Mouse (Mus musculus) ES-E14 (cell line): ENCODE results near the gene Pgap2. TPM values are rescaled to one million over a fixed set of nuclear protein-coding genes. Genes with fewer than 3 reads are reported as not detected.
A peak's percentile ranks its signal among the peaks of the same experiment; 100 is the strongest.

Experiments
- DNase-seq: peaks from one replicate; pipeline ENCODE4 v3.0.0-alpha.2; 2013; ENCODE audit warnings: low read depth, low spot score
- H3K27ac ChIP-seq: 2 replicates; pipeline ENCODE4 v1.5.1; 2012; ENCODE audit warnings: low read depth, mild to moderate bottlenecking, low read length, moderate library complexity, mixed read lengths; ENCODE audit not compliant: poor library complexity, insufficient read depth, severe bottlenecking
- H3K36me3 ChIP-seq: 2 replicates; pipeline ENCODE4 v1.6.1; 2012; ENCODE audit warnings: mild to moderate bottlenecking, low read length, moderate library complexity, mixed read lengths; ENCODE audit not compliant: control insufficient read depth, poor library complexity, insufficient read depth, severe bottlenecking
- H3K4me1 ChIP-seq, 2 experiments: fragments of 150-350 bp in 1 of 2; sonication (generic) in 1 of 2; 2 replicates each; pipeline ENCODE4 v1.6.1; 2012; ENCODE audit warnings: low read length in 2 of 2, mild to moderate bottlenecking in 1 of 2, mixed read lengths in 1 of 2; ENCODE audit not compliant: control insufficient read depth in 2 of 2, insufficient read depth in 2 of 2, poor library complexity in 1 of 2
- H3K4me3 ChIP-seq, 2 experiments: fragments of 150-350 bp in 1 of 2; sonication (generic) in 1 of 2; 2 replicates each; pipeline ENCODE4 v1.5.1; 2012; ENCODE audit warnings: low read length in 2 of 2, low read depth in 1 of 2, mild to moderate bottlenecking in 1 of 2, mixed read lengths in 1 of 2; ENCODE audit not compliant: insufficient read depth in 1 of 2, poor library complexity in 1 of 2, severe bottlenecking in 1 of 2
- H3K9ac ChIP-seq: 2 replicates; pipeline ENCODE4 v1.6.1; 2012; ENCODE audit warnings: low read depth, mild to moderate bottlenecking, low read length, mixed read lengths; ENCODE audit not compliant: poor library complexity, insufficient read depth, severe bottlenecking
- H3K9me3 ChIP-seq: fragments of 150-350 bp; sonication (generic); 2 replicates; pipeline ENCODE4 v1.6.1; 2012; ENCODE audit warnings: low read depth, mild to moderate bottlenecking, low read length; ENCODE audit not compliant: control insufficient read depth, insufficient read depth
- CHD2 ChIP-seq: IDR thresholded peaks from 2 replicates; pipeline ENCODE4 v1.6.1; 2014; ENCODE audit warnings: mild to moderate bottlenecking, low read depth, low read length, inconsistent platforms
- HCFC1 ChIP-seq: IDR thresholded peaks from 2 replicates; pipeline ENCODE4 v1.6.1; 2012; ENCODE audit warnings: low read length, inconsistent platforms, borderline replicate concordance; ENCODE audit not compliant: insufficient read depth
- MAFK ChIP-seq: IDR thresholded peaks from 2 replicates; pipeline ENCODE4 v1.6.1; 2014; ENCODE audit warnings: mild to moderate bottlenecking, low read depth, low read length, inconsistent platforms; ENCODE audit not compliant: insufficient read depth
- ZC3H11A ChIP-seq: IDR thresholded peaks from 2 replicates; pipeline ENCODE4 v1.6.1; 2012; ENCODE audit warnings: low read depth, mild to moderate bottlenecking, inconsistent platforms, low read length, borderline replicate concordance
- ZNF384 ChIP-seq: IDR thresholded peaks from 2 replicates; pipeline ENCODE4 v1.6.1; 2012; ENCODE audit warnings: low read depth, low read length, inconsistent platforms
- in situ Hi-C, 2 experiments: fragments of 600-800 bp; cut with MboI; formaldehyde crosslinking; loops; one replicate each; pipeline ENCODE4 v1.15.1; 2025; ENCODE audit warnings: low sequenced_read_pairs in 2 of 2, inconsistent platforms in 1 of 2; ENCODE audit not compliant: unreplicated experiment in 2 of 2
- total RNA-seq: library from RNA; depleted of rRNA; stranded (reverse); fragments of 300-350 nt; gene quantifications from 2 replicates; pipeline ENCODE4 v1.2.3, GENCODE M21; 2012

Pgap2 gene
- total RNA-seq, 1 experiment = 24.0 TPM

GRCm38 (mm10) chr7:102222830-102223556 lies 13.0 kb downstream of the Pgap2 start:
- peaks cover 0 to 7% of the 10 kb centered on the region in 2 experiments; a peak in 2 of 4 replicates for H3K4me1 ChIP-seq
- H3K27ac ChIP-seq = peak overlapping the region; percentile 13; the same call in 1 of the 2 replicates
- peak overlapping the region; percentile 86 to 90 for H3K4me3 ChIP-seq
- in situ Hi-C loops = no loop called here
- DNase-seq = peak; percentile 56
- peak; percentile 70 for TF ChIP-seq ZNF384
- no peak for TF ChIP-seq CHD2
- TF ChIP-seq ZC3H11A = no peak
- TF ChIP-seq HCFC1 = no peak
- TF ChIP-seq MAFK = no peak
- no peaks in the 10 kb centered on the region for H3K9me3 ChIP-seq
- peak overlapping the region; percentile 81 for H3K9ac ChIP-seq
- H3K36me3 ChIP-seq = peaks cover 1% of the 10 kb centered on the region; the same call in 1 of the 2 replicates

- Histone ChIP-seq H3K9ac (no peak overlapping the region; the same call in 1 of the 2 replicates), H3K27ac (no peak overlapping the region), H3K4me3 (peak overlapping the region in 1 of 2 experiments; percentile 90; a peak in 1 of 4 replicates), H3K4me1 (peaks cover 0 to 7% of the 10 kb centered on the region in 2 experiments; a peak in 2 of 4 replicates), H3K36me3 (peaks cover 1% of the 10 kb centered on the region; the same call in 1 of the 2 replicates), H3K9me3 (no peaks in the 10 kb centered on the region)
- in situ Hi-C loops = no loop called here
- no peak for DNase-seq
- TF ChIP-seq CHD2 (no peak), HCFC1 (no peak), ZC3H11A (no peak), ZNF384 (no peak), MAFK (no peak)
These were observed 14.1 kb downstream of the Pgap2 start for GRCm38 (mm10) chr7:102223883-102224738.

GRCm38 (mm10) chr7:102226051-102226450 lies 16.0 kb downstream of the Pgap2 start:
- Histone ChIP-seq H3K9ac (no peak overlapping the region), H3K27ac (no peak overlapping the region), H3K9me3 (no peaks in the 10 kb centered on the region), H3K4me3 (no peak overlapping the region), H3K4me1 (peaks cover 0 to 7% of the 10 kb centered on the region in 2 experiments; a peak in 2 of 4 replicates), H3K36me3 (peaks cover 1% of the 10 kb centered on the region; the same call in 1 of the 2 replicates)
- DNase-seq = no peak
- in situ Hi-C loops = no loop called here
- no peak for TF ChIP-seq HCFC1
- TF ChIP-seq ZC3H11A = no peak

DNA sequence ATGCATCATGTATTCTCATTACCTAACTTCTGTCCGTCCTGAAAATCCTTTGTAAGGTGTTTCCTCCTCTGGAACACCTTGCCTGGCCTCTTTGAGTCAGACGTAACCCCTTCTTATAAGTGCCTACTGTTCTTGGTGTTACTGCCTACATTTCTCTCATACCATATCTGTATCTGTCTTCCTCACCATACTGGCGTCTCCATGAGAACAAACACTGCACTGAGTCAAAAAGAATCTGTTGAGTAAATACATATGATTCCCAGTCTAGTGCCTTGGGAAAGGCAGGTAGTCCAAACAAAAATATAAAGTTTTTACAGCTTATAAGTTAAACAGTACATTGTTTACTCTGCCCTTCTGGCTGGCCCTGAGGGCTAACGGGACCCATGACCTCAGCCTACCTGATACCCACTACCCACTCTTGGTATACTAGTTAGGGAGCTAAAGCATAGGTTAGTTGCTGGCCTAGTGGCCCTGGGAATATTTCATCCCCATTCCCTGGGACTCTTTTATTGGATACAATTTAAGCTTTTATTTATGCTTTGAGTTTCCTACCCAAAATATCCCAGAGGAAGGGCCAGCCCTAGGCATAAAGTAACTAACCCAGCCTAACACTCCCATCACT lies 18.2 kb downstream of the Pgap2 start:
- peaks cover 0 to 7% of the 10 kb centered on the region in 2 experiments; a peak in 2 of 4 replicates for H3K4me1 ChIP-seq
- no peak for DNase-seq
- TF ChIP-seq HCFC1 = no peak
- TF ChIP-seq ZNF384 = no peak
- no peak for TF ChIP-seq CHD2
- no peak for TF ChIP-seq MAFK
- TF ChIP-seq ZC3H11A = no peak
- peaks cover 1% of the 10 kb centered on the region; the same call in 1 of the 2 replicates for H3K36me3 ChIP-seq
- in situ Hi-C loops = no loop called here
- no peaks in the 10 kb centered on the region for H3K9me3 ChIP-seq
- no peak overlapping the region for H3K9ac ChIP-seq
- H3K27ac ChIP-seq = no peak overlapping the region
- H3K4me3 ChIP-seq = no peak overlapping the region
